Mouse (Mus musculus) olfactory bulb, adult 2 months (tissue): ENCODE results near the gene Psma2. TPM values are rescaled to one million over a fixed set of nuclear protein-coding genes. Genes with fewer than 3 reads are reported as not detected.

ENCODE experiments used
- H3K27ac ChIP-seq: fragments of 200-500 bp; 2 replicates; pipeline ENCODE4 v1.5.1; 2012; ENCODE audit warnings: low read depth, low read length; ENCODE audit not compliant: insufficient read depth
- H3K4me1 ChIP-seq: fragments of 200-500 bp; 2 replicates; pipeline ENCODE4 v1.6.1; 2012; ENCODE audit warnings: low read length; ENCODE audit not compliant: control insufficient read depth, insufficient read depth
- H3K4me3 ChIP-seq: fragments of 200-500 bp; 2 replicates; pipeline ENCODE4 v1.5.1; 2012; ENCODE audit warnings: mild to moderate bottlenecking, low read depth, low read length, moderate library complexity; ENCODE audit not compliant: insufficient read depth
- CTCF ChIP-seq: fragments of 200-500 bp; IDR thresholded peaks from 2 replicates; pipeline ENCODE4 v1.5.1; 2012; ENCODE audit warnings: low read depth, mild to moderate bottlenecking, low read length, moderate library complexity; ENCODE audit not compliant: insufficient read depth
- POLR2A ChIP-seq: fragments of 200-500 bp; IDR thresholded peaks from 2 replicates; pipeline ENCODE4 v1.6.1; 2012; ENCODE audit warnings: mild to moderate bottlenecking, low read depth, low read length, moderate library complexity; ENCODE audit not compliant: insufficient read depth
- WGBS: fragments of 180-500 bp; shearing (Covaris S2); methylation state at CpG from one replicate; pipeline ENCODE4 v1.1.7; 2018; 5-methylcytosine and 5-hydroxymethylcytosine counted together
- polyA plus RNA-seq: library from polyadenylated mRNA; stranded (reverse); fragments of >200 nt; gene quantifications from 2 replicates; pipeline ENCODE4 v1.2.4, GENCODE M21; 2012; ENCODE audit warnings: low replicate concordance; ENCODE audit not compliant: missing spikeins, insufficient read depth, insufficient read length

Psma2 gene
- polyA plus RNA-seq: not detected in 2 replicates

GRCm38 (mm10) chr13:14612926-14613529 is at the start of gene Psma2, which contains the start of gene Mrpl32:
Gene Psma2, plus strand, starts transcription at chr13:14613240.
Gene Mrpl32, minus strand, starts transcription at chr13:14613165.
- under 1% methylated on average over 42 of the region's 42 CpGs for WGBS
- Histone ChIP-seq H3K4me1 (peaks cover 4% of the 10 kb centered on the region; the same call in 1 of the 2 replicates), H3K27ac (peak within 1 kb of the TSS; percentile 38; the same call in 1 of the 2 replicates), H3K4me3 (peak within 1 kb of the TSS; percentile 93)
- TF ChIP-seq POLR2A (peak; percentile 80), CTCF (0 out of 2 replicates have a peak, but pooled peaks have one; percentile 5)

DNA sequence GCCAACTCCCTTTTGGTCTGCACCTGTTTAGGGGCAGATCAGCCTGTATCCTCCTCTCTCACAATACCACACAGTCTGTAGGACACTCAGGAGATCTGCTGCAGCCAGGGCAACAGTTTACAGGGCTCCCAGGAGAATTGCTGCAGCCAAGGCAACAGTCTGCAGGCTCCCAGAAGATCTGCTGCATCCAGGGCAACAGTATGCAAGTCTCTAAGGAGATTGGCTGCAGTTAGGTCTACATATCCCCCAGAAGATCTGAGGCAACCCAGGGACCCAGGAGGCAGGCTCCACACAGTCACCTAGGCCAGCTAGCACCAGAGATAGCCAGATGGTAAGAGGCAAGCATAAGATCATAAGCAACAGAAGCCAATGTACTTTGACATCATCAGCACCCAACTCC is 38.9 kb upstream of the Psma2 start:
- TF ChIP-seq CTCF (no peak), POLR2A (no peak)
- no peak overlapping the region for H3K27ac ChIP-seq
- no peak overlapping the region for H3K4me3 ChIP-seq
- no peaks in the 10 kb centered on the region for H3K4me1 ChIP-seq

GRCm38 (mm10) chr13:14580392-14580791 is 32.6 kb upstream of the Psma2 start:
- no peak overlapping the region for H3K4me3 ChIP-seq
- H3K4me1 ChIP-seq: no peaks in the 10 kb centered on the region
- no peak overlapping the region for H3K27ac ChIP-seq
- TF ChIP-seq CTCF: no peak
- no peak for TF ChIP-seq POLR2A
- 81% methylated on average over 3 of the region's 3 CpGs for WGBS

GRCm38 (mm10) chr13:14602744-14603143 is 10.3 kb upstream of the Psma2 start:
- 93% methylated on average over 2 of the region's 2 CpGs for WGBS

GRCm38 (mm10) chr13:14607616-14608015 is 5.4 kb upstream of the Psma2 start:
- H3K4me3 ChIP-seq: no peak overlapping the region
- TF ChIP-seq POLR2A (no peak), CTCF (no peak)
- H3K27ac ChIP-seq: no peak overlapping the region
- H3K4me1 ChIP-seq: peaks cover 2% of the 10 kb centered on the region; the same call in 1 of the 2 replicates

More at GRCm38 (mm10) chr13:14602744-14603143, 10.3 kb upstream of the Psma2 start:
- H3K4me1 ChIP-seq: no peaks in the 10 kb centered on the region; the same call in 1 of the 2 replicates
- TF ChIP-seq POLR2A: no peak
- no peak for TF ChIP-seq CTCF
- H3K27ac ChIP-seq: no peak overlapping the region
- H3K4me3 ChIP-seq: no peak overlapping the region

GRCm38 (mm10) chr13:14612463-14612862 is 577 bp upstream of the Psma2 start:
- H3K4me1 ChIP-seq: peaks cover 4% of the 10 kb centered on the region; the same call in 1 of the 2 replicates
- TF ChIP-seq CTCF: no peak
- no peak for TF ChIP-seq POLR2A
- 8% methylated on average over 10 of the region's 10 CpGs for WGBS
- peak overlapping the region; percentile 38; the same call in 1 of the 2 replicates for H3K27ac ChIP-seq
- peak overlapping the region; percentile 93 for H3K4me3 ChIP-seq

- Histone ChIP-seq H3K4me3 (peak overlapping the region; percentile 85), H3K4me1 (peaks cover 4% of the 10 kb centered on the region; the same call in 1 of the 2 replicates), H3K27ac (no peak overlapping the region)
- 2% methylated on average over 9 of the region's 9 CpGs for WGBS
- TF ChIP-seq POLR2A (no peak), CTCF (no peak)
Observed at GRCm38 (mm10) chr13:14613553-14613952, 513 bp downstream of the Psma2 start.

DNA sequence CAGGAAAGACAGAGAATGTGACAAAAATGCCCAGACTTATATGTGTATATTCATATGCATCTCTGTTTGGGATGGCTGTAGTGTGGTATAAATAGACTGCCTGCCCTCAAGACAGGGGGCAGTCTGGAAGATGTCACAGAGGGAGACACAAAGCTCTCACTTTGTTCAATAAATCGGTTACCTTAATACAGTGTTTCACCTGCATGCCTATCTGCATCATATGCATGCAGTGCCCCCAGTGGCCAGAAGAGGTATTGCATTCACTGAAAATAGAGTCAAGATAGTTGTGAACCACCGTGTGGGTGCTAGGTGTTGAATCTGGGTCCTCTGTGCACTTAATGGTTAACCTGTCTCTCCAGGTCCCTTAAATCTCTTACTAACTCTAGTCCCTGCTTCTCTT is 5.7 kb downstream of the Psma2 start:
- Histone ChIP-seq H3K4me1 (peaks cover 2% of the 10 kb centered on the region; the same call in 1 of the 2 replicates), H3K27ac (no peak overlapping the region), H3K4me3 (no peak overlapping the region)
- 9% methylated on average over 2 of the region's 2 CpGs for WGBS
- TF ChIP-seq CTCF (no peak), POLR2A (no peak)
